Mouse (Mus musculus) forebrain, embryonic 15.5 days (tissue): ENCODE measurements at regions not wholly inside any gene's neighbourhood (a gene's known extent, or its start where the extent isn't known, plus 50 kb on each side); places are given as distances from the start of the nearest gene placed in this dataset.

Experiments used
- ATAC-seq: fragments of 200-750 bp; cut with Nextera tagmentation; replicated peaks from 2 replicates; pipeline ENCODE4 v1.8.0; 2017; ENCODE audit warnings: mild to moderate bottlenecking, moderate TSS enrichment, moderate library complexity
- H3K27ac ChIP-seq: fragments of 300-500 bp; sonication (generic); replicated peaks from 2 replicates; pipeline ENCODE4 v1.5.1; 2015; ENCODE audit warnings: mild to moderate bottlenecking, inconsistent platforms
- H3K27me3 ChIP-seq: fragments of 300-500 bp; sonication (generic); 2 replicates; pipeline ENCODE4 v1.6.1; 2015; ENCODE audit warnings: inconsistent platforms
- H3K36me3 ChIP-seq: fragments of 300-500 bp; sonication (generic); 2 replicates; pipeline ENCODE4 v1.6.1; 2015; ENCODE audit warnings: mild to moderate bottlenecking, inconsistent platforms
- H3K4me1 ChIP-seq: fragments of 300-500 bp; sonication (generic); 2 replicates; pipeline ENCODE4 v1.6.1; 2015; ENCODE audit warnings: inconsistent platforms
- H3K4me2 ChIP-seq: fragments of 300-500 bp; sonication (generic); replicated peaks from 2 replicates; pipeline ENCODE4 v1.6.1; 2015; ENCODE audit warnings: mild to moderate bottlenecking, inconsistent platforms
- H3K4me3 ChIP-seq: fragments of 300-500 bp; sonication (generic); 2 replicates; pipeline ENCODE4 v1.5.1; 2015; ENCODE audit warnings: mild to moderate bottlenecking, inconsistent platforms
- H3K9ac ChIP-seq: fragments of 300-500 bp; sonication (generic); replicated peaks from 2 replicates; pipeline ENCODE4 v1.6.1; 2015; ENCODE audit warnings: mild to moderate bottlenecking, inconsistent platforms
- H3K9me3 ChIP-seq: fragments of 300-500 bp; sonication (generic); 2 replicates; pipeline ENCODE4 v1.6.1; 2016; ENCODE audit warnings: inconsistent platforms
- WGBS: fragments of 180-500 bp; shearing (Covaris S2); methylation state at CpG from one replicate; pipeline ENCODE4 v1.1.7; 2015; ENCODE audit warnings: mixed read lengths; 5-methylcytosine and 5-hydroxymethylcytosine counted together

DNA sequence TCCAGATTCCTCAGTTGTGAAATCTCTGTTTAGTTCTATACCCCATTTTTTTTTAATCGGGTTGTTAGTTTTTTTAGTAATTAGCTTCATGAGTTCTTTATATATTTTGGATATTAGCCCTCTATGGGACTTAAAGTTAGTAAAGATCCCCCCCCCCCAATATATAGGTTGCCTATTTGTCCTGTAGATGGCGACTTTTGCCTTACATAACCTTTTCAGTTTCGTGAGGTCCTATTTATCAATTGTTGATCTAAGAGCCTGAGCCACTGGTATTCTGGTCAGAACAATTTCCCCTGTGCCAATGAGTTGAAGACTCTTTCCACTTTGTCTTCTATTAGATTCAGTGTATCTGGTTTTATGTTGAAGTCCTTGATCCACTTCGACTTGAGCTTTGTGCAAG lies 80.0 kb upstream of the Hpgds start:
- 77% methylated on average over 4 of the region's 4 CpGs for WGBS
- Histone ChIP-seq H3K9ac (no peak overlapping the region), H3K9me3 (no peaks in the 10 kb centered on the region)

GRCm38 (mm10) chr6:65262572-65262971 lies 117.9 kb upstream of the Hpgds start:
- Histone ChIP-seq H3K4me3 (no peak overlapping the region), H3K4me2 (no peak overlapping the region), H3K9ac (no peak overlapping the region), H3K4me1 (no peaks in the 10 kb centered on the region), H3K27me3 (no peaks in the 10 kb centered on the region), H3K9me3 (no peaks in the 10 kb centered on the region), H3K27ac (no peak overlapping the region), H3K36me3 (no peaks in the 10 kb centered on the region)
- WGBS = 72% methylated on average over 1 of the region's 1 CpGs
- ATAC-seq = no peak

More for the DNA sequence above, 80.0 kb upstream of the Hpgds start:
- Histone ChIP-seq H3K36me3 (no peaks in the 10 kb centered on the region), H3K27me3 (no peaks in the 10 kb centered on the region), H3K4me2 (no peak overlapping the region), H3K27ac (no peak overlapping the region), H3K4me1 (no peaks in the 10 kb centered on the region), H3K4me3 (no peak overlapping the region)
- no peak for ATAC-seq

GRCm38 (mm10) chr6:65270723-65271122 lies 110.2 kb upstream of the C130060K24Rik start:
- Histone ChIP-seq H3K9ac (no peak overlapping the region), H3K27me3 (no peaks in the 10 kb centered on the region), H3K4me3 (no peak overlapping the region), H3K36me3 (no peaks in the 10 kb centered on the region), H3K4me2 (no peak overlapping the region), H3K4me1 (no peaks in the 10 kb centered on the region), H3K9me3 (no peaks in the 10 kb centered on the region), H3K27ac (no peak overlapping the region)
- no peak for ATAC-seq
- WGBS = 76% methylated on average over 1 of the region's 1 CpGs

GRCm38 (mm10) chr6:65310176-65310575 lies 70.7 kb upstream of the C130060K24Rik start:
- no peak overlapping the region for H3K4me3 ChIP-seq
- no peak overlapping the region for H3K9ac ChIP-seq
- H3K27ac ChIP-seq = no peak overlapping the region
- no peaks in the 10 kb centered on the region for H3K36me3 ChIP-seq
- 4% methylated on average over 1 of the region's 1 CpGs for WGBS
- ATAC-seq = no peak
- H3K9me3 ChIP-seq = no peaks in the 10 kb centered on the region
- no peaks in the 10 kb centered on the region for H3K27me3 ChIP-seq
- peaks cover 6% of the 10 kb centered on the region; the same call in 1 of the 2 replicates for H3K4me1 ChIP-seq
- no peak overlapping the region for H3K4me2 ChIP-seq

DNA sequence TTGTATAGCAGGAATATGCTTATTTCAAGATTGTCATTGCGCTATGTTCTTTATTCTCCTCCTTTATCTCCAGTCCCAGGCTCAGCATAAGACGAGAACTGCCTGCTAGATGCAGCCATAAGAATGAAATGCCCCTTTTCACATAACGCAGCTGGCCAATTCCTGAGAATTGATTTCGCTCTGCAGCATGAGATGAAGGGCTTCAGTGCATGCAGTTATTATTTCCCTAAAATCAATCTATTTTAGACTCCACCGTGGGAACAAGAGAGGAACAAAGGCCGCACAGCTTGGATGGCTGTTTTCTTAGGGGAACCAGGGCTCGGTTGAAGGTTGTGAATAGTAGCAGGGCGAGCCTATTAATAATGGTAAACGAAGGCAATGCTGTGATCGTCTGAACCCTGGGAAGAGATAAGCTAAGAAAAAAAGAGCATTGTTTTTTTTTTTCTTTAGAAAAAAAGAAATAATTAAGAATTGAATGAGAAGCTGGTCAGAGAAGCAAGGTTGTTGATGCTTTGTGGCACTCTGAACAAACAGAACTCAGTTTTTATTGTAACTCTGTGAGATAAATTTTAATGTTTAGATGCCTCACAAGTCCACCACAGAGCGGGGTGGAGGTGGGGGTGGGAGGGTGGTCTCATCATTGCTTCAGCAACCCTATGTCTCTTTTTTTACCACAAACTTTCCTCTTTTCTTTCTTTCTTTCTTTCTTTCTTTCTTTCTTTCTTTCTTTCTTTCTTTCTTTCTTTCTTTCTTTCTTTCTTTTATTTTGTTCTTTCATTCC lies 69.9 kb upstream of the C130060K24Rik start:
- Histone ChIP-seq H3K27me3 (no peaks in the 10 kb centered on the region), H3K27ac (0 out of 2 replicates have a peak overlapping the region, but pooled peaks have one; percentile 22), H3K4me3 (no peak overlapping the region), H3K4me2 (0 out of 2 replicates have a peak overlapping the region, but pooled peaks have one; percentile 0), H3K4me1 (peaks cover 6% of the 10 kb centered on the region; the same call in 1 of the 2 replicates), H3K9me3 (no peaks in the 10 kb centered on the region), H3K9ac (no peak overlapping the region), H3K36me3 (no peaks in the 10 kb centered on the region)
- WGBS = 7% methylated on average over 11 of the region's 11 CpGs
- ATAC-seq = peak; percentile 75

- Histone ChIP-seq H3K4me2 (no peak overlapping the region), H3K4me1 (peaks cover 6% of the 10 kb centered on the region; the same call in 1 of the 2 replicates), H3K9ac (no peak overlapping the region), H3K9me3 (no peaks in the 10 kb centered on the region), H3K27ac (no peak overlapping the region), H3K36me3 (no peaks in the 10 kb centered on the region), H3K27me3 (no peaks in the 10 kb centered on the region), H3K4me3 (no peak overlapping the region)
- no peak for ATAC-seq
Measured at GRCm38 (mm10) chr6:65311778-65312177, 69.1 kb upstream of the C130060K24Rik start.
